Mouse (Mus musculus) forebrain, embryonic 16.5 days (tissue): ENCODE results near the gene Clec12a. TPM values are rescaled to one million over a fixed set of nuclear protein-coding genes. Genes with fewer than 3 reads are reported as not detected.

ENCODE experiments used
- ATAC-seq: fragments of 200-750 bp; cut with Nextera tagmentation; 2 replicates; pipeline ENCODE4 v1.8.0; 2017; ENCODE audit warnings: mild to moderate bottlenecking, moderate library complexity
- H3K27ac ChIP-seq: fragments of 300-500 bp; sonication (generic); 2 replicates; pipeline ENCODE4 v1.5.1; 2014; ENCODE audit warnings: low read length, control low read depth
- H3K27me3 ChIP-seq: fragments of 300-500 bp; sonication (generic); replicated peaks from 2 replicates; pipeline ENCODE4 v1.6.1; 2014; ENCODE audit warnings: low read length; ENCODE audit not compliant: control insufficient read depth, insufficient read depth
- H3K36me3 ChIP-seq: fragments of 300-500 bp; sonication (generic); 2 replicates; pipeline ENCODE4 v1.6.1; 2014; ENCODE audit not compliant: control insufficient read depth, insufficient read depth
- H3K4me1 ChIP-seq: fragments of 300-500 bp; sonication (generic); replicated peaks from 2 replicates; pipeline ENCODE4 v1.6.1; 2014; ENCODE audit warnings: low read length; ENCODE audit not compliant: control insufficient read depth, insufficient read depth
- H3K4me2 ChIP-seq: fragments of 300-500 bp; sonication (generic); 2 replicates; pipeline ENCODE4 v1.6.1; 2014; ENCODE audit warnings: mild to moderate bottlenecking, low read length, control low read depth
- H3K4me3 ChIP-seq: fragments of 300-500 bp; sonication (generic); replicated peaks from 2 replicates; pipeline ENCODE4 v1.5.1; 2014; ENCODE audit warnings: mild to moderate bottlenecking, low read length, control low read depth
- H3K9ac ChIP-seq: fragments of 300-500 bp; sonication (generic); replicated peaks from 2 replicates; pipeline ENCODE4 v1.6.1; 2014; ENCODE audit warnings: low read depth, low read length, control low read depth
- H3K9me3 ChIP-seq: fragments of 300-500 bp; sonication (generic); 2 replicates; pipeline ENCODE4 v1.6.1; 2016; ENCODE audit warnings: low read length; ENCODE audit not compliant: control insufficient read depth
- WGBS: fragments of 180-500 bp; shearing (Covaris S2); extraction: QIAGEN DNeasy Blood & Tissue Kit; methylation state at CpG from one replicate; pipeline ENCODE4 v1.1.7; 2014; 5-methylcytosine and 5-hydroxymethylcytosine counted together
- polyA plus RNA-seq: library from polyadenylated mRNA; unstranded; fragments of >200 nt; fragmentation: Nextera tagmentation; extraction: Ambion mirVana; gene quantifications from 2 replicates; pipeline ENCODE4 v1.2.1, GENCODE M21; 2015

Clec12a gene
- polyA plus RNA-seq, 1 experiment from 2014 or later, result 0.18 TPM

GRCm38 (mm10) chr6:129331610-129332009 is 10.9 kb upstream of the Clec12a start, which contains the start of gene 4922502D21Rik:
Gene 4922502D21Rik, minus strand, starts transcription at chr6:129331796.
- no peak for ATAC-seq
- no peaks in the 10 kb centered on the region for H3K4me1 ChIP-seq

DNA sequence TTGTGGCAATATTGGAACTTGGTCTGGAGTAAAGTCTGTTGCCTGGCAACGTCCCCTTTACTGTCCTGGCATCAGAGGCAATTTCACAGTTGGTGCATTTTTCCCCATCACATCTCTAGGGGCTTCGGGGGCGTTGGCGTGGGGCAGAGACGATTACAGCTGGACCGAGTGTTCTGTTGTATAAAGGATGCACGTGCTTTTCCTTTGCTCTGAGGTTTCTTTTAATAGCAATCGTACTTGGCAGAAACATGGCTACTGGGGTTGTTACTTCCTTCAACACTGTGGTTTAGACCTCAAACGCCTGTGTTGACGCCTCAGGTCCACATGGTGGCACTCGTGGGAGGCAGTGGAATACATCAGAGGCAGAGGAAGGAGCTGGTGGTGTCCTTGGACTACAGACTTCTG is 8.8 kb upstream of the Clec12a start:
- Histone ChIP-seq H3K36me3 (no peaks in the 10 kb centered on the region), H3K9me3 (no peaks in the 10 kb centered on the region), H3K4me3 (no peak overlapping the region), H3K4me1 (no peaks in the 10 kb centered on the region), H3K4me2 (peak overlapping the region; percentile 9; the same call in 1 of the 2 replicates), H3K27ac (no peak overlapping the region), H3K9ac (no peak overlapping the region), H3K27me3 (no peaks in the 10 kb centered on the region)
- 30% methylated on average over 11 of the region's 11 CpGs for whole genome bisulfite sequencing
- peak; percentile 91 for ATAC-seq

More at GRCm38 (mm10) chr6:129331610-129332009, 10.9 kb upstream of the Clec12a start, which contains the start of gene 4922502D21Rik:
- Histone ChIP-seq H3K36me3 (no peaks in the 10 kb centered on the region), H3K9me3 (no peaks in the 10 kb centered on the region), H3K27me3 (no peaks in the 10 kb centered on the region), H3K4me3 (no peak within 1 kb of the TSS), H3K9ac (no peak within 1 kb of the TSS), H3K27ac (no peak within 1 kb of the TSS), H3K4me2 (no peak within 1 kb of the TSS)
- 63% methylated on average over 11 of the region's 11 CpGs for WGBS

DNA sequence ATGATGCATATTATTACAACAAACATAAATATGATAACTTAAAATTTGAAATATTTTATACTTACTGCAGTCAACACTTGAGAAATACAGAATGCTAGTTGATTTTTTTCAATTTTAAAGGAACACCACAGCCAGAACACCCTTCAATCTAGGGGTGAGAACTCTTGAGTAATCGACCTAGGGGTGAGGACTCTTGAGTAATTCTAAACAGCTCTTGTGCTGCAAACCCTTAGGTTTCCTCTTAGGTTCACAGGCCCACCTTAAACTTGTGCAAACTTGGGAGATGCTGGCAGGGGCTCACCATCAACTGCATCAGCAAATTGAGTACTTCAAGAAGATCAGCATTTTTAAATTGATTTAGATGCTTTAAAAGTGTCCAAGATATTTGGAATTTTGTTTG is 4.7 kb upstream of the Clec12a start:
- H3K27me3 ChIP-seq, result no peaks in the 10 kb centered on the region
- no peak overlapping the region for H3K27ac ChIP-seq
- no peaks in the 10 kb centered on the region for H3K36me3 ChIP-seq
- no peaks in the 10 kb centered on the region for H3K9me3 ChIP-seq
- no peak overlapping the region for H3K4me2 ChIP-seq
- ATAC-seq, result no peak
- H3K4me1 ChIP-seq, result no peaks in the 10 kb centered on the region
- no peak overlapping the region for H3K9ac ChIP-seq
- no peak overlapping the region for H3K4me3 ChIP-seq
- WGBS, result 84% methylated on average over 1 of the region's 1 CpGs

DNA sequence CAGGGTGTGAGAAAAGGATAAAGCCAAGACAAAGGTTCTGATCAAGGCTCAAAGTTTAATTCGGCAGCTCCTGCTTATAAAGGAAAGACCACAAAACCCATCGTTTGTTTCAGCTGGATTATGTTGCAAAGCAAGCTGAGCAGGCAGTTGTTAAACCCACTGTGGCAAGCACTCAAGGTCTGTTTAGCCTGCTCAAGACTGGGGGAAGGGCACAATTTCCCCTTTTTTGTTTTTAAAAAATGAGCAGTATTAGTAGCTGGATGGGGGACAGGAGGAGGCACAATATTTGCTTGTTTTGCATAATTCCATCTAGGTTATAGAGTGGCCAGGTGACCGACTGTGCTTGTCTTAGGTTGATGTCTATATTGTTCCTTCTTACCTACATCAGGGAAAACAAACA is 1.9 kb downstream of the Clec12a start:
- Histone ChIP-seq H3K9ac (no peak overlapping the region), H3K4me3 (no peak overlapping the region), H3K27me3 (no peaks in the 10 kb centered on the region), H3K9me3 (no peaks in the 10 kb centered on the region; the same call in 1 of the 2 replicates), H3K4me2 (no peak overlapping the region), H3K36me3 (no peaks in the 10 kb centered on the region), H3K4me1 (no peaks in the 10 kb centered on the region), H3K27ac (no peak overlapping the region)
- no peak for ATAC-seq
- WGBS, result 72% methylated on average over 3 of the region's 3 CpGs

- Histone ChIP-seq H3K9me3 (no peaks in the 10 kb centered on the region; the same call in 1 of the 2 replicates), H3K4me1 (no peaks in the 10 kb centered on the region), H3K4me3 (no peak overlapping the region), H3K4me2 (no peak overlapping the region), H3K9ac (no peak overlapping the region), H3K27ac (no peak overlapping the region), H3K36me3 (no peaks in the 10 kb centered on the region), H3K27me3 (no peaks in the 10 kb centered on the region)
- WGBS, result 58% methylated on average over 4 of the region's 4 CpGs
- ATAC-seq, result no peak
These were observed 7.2 kb downstream of the Clec12a start for GRCm38 (mm10) chr6:129349524-129350352.

GRCm38 (mm10) chr6:129351091-129351490 is 8.6 kb downstream of the Clec12a start:
- Histone ChIP-seq H3K27me3 (no peaks in the 10 kb centered on the region), H3K4me3 (no peak overlapping the region), H3K9ac (no peak overlapping the region), H3K27ac (no peak overlapping the region), H3K9me3 (no peaks in the 10 kb centered on the region; the same call in 1 of the 2 replicates), H3K4me1 (no peaks in the 10 kb centered on the region), H3K4me2 (no peak overlapping the region), H3K36me3 (no peaks in the 10 kb centered on the region)
- no peak for ATAC-seq
- 93% methylated on average over 3 of the region's 3 CpGs for WGBS

GRCm38 (mm10) chr6:129355774-129356173 is 13.3 kb downstream of the Clec12a start:
- no peak overlapping the region for H3K27ac ChIP-seq
- no peak overlapping the region for H3K4me2 ChIP-seq
- WGBS, result 97% methylated on average over 2 of the region's 2 CpGs
- H3K9me3 ChIP-seq, result no peaks in the 10 kb centered on the region
- H3K27me3 ChIP-seq, result no peaks in the 10 kb centered on the region
- no peak for ATAC-seq
- no peak overlapping the region for H3K4me3 ChIP-seq
- no peaks in the 10 kb centered on the region for H3K36me3 ChIP-seq
- no peaks in the 10 kb centered on the region for H3K4me1 ChIP-seq
- H3K9ac ChIP-seq, result no peak overlapping the region

GRCm38 (mm10) chr6:129356430-129356829 is 13.9 kb downstream of the Clec12a start:
- H3K4me1 ChIP-seq, result no peaks in the 10 kb centered on the region
- H3K4me3 ChIP-seq, result no peak overlapping the region

GRCm38 (mm10) chr6:129359515-129359914 is 17.0 kb downstream of the Clec12a start:
- no peaks in the 10 kb centered on the region for H3K36me3 ChIP-seq
- H3K9ac ChIP-seq, result no peak overlapping the region
- ATAC-seq, result no peak
- H3K27me3 ChIP-seq, result no peaks in the 10 kb centered on the region
- H3K9me3 ChIP-seq, result no peaks in the 10 kb centered on the region
- H3K4me1 ChIP-seq, result no peaks in the 10 kb centered on the region
- no peak overlapping the region for H3K4me3 ChIP-seq
- 87% methylated on average over 2 of the region's 2 CpGs for WGBS
- no peak overlapping the region for H3K27ac ChIP-seq
- no peak overlapping the region for H3K4me2 ChIP-seq

More at GRCm38 (mm10) chr6:129356430-129356829, 13.9 kb downstream of the Clec12a start:
- no peak for ATAC-seq
- no peak overlapping the region for H3K9ac ChIP-seq
- H3K9me3 ChIP-seq, result no peaks in the 10 kb centered on the region
- no peak overlapping the region for H3K27ac ChIP-seq
- H3K27me3 ChIP-seq, result no peaks in the 10 kb centered on the region
- no peaks in the 10 kb centered on the region for H3K36me3 ChIP-seq
- H3K4me2 ChIP-seq, result no peak overlapping the region
